10 mouse cellular contexts compared by ENCODE assay signal in genomic region chr7:133632476-133632875, GRCm38 (mm10). TPM values are rescaled to one million over a fixed set of nuclear protein-coding genes. Genes with fewer than 3 reads are reported as not detected.
DNase-seq lines count a peak whose midpoint lies in the region; ATAC-seq and TF ChIP-seq lines count a peak whose summit lies in the region.
"Had no signal": no experiment of that assay in that cellular context is flagged by ENCODE, and none has a peak within 500 bp of the region (broad histone marks: within the 10 kb centered on the region; RNA-seq: fewer than 3 reads in every experiment).

No protein-coding gene starts in this region.

- WGBS in intestine, embryonic 14.5 days = 33% methylated on average over 2 of the region's 2 CpGs
- 29% methylated on average over 2 of the region's 2 CpGs for WGBS in intestine, embryonic 15.5 days

- peaks cover 5% of the 10 kb centered on the region for H3K4me1 ChIP-seq in intestine, embryonic 14.5 days (replicated peaks; ENCODE audit: control insufficient read depth, insufficient read depth, low read length)
- no peaks in the 10 kb centered on the region for H3K4me1 ChIP-seq in intestine, embryonic 15.5 days (replicated peaks)
- H3K4me1 ChIP-seq in ES-E14 (ENCODE audit: control insufficient read depth in 2 of 2, insufficient read depth in 2 of 2, low read length in 2 of 2, poor library complexity in 1 of 2) = peaks cover 0 to 2% of the 10 kb centered on the region in 2 experiments; a peak in 2 of 4 replicates

- H3K4me2 ChIP-seq in intestine, embryonic 14.5 days (ENCODE audit: low read length) = no peak overlapping the region
- no peak overlapping the region for H3K4me2 ChIP-seq in intestine, embryonic 15.5 days (replicated peaks)
- H3K4me2 ChIP-seq: limb, embryonic 12.5 days; stomach, embryonic 15.5 days had no signal

- H3K36me3 ChIP-seq in intestine, embryonic 14.5 days (ENCODE audit: control insufficient read depth, insufficient read depth, low read length) = no peaks in the 10 kb centered on the region
- no peaks in the 10 kb centered on the region for H3K36me3 ChIP-seq in intestine, embryonic 15.5 days
- H3K36me3 ChIP-seq in ES-E14 (ENCODE audit: control insufficient read depth, insufficient read depth, low read length, poor library complexity, severe bottlenecking) = no peaks in the 10 kb centered on the region
- H3K36me3 ChIP-seq: limb, embryonic 12.5 days; stomach, embryonic 15.5 days had no signal

- no peaks in the 10 kb centered on the region for H3K9me3 ChIP-seq in intestine, embryonic 14.5 days (ENCODE audit: control insufficient read depth, low read length)
- no peaks in the 10 kb centered on the region for H3K9me3 ChIP-seq in intestine, embryonic 15.5 days
- H3K9me3 ChIP-seq in ES-E14 (ENCODE audit: control insufficient read depth, insufficient read depth, low read depth, low read length) = no peaks in the 10 kb centered on the region
- H3K9me3 ChIP-seq: limb, embryonic 12.5 days; stomach, embryonic 15.5 days had no signal

- peak; percentile 71 for TF ChIP-seq CTCF in gastrocnemius, adult 2 months (IDR thresholded peaks at IDR 0.05)

- intact Hi-C loops in gastrocnemius, adult 2 months (cut with DNase I) = loop anchor here (10.0 kb wide), 2 partner anchors 448 to 588 kb away; no protein-coding TSS in a partner anchor
- intact Hi-C loops in left cerebral cortex, postnatal 4 days (cut with DNase I) = loop anchor here (10.0 kb wide), 1 partner anchor 518 kb away; no protein-coding TSS in a partner anchor

- peak; percentile 82 for DNase-seq in intestine, embryonic 14.5 days (ENCODE audit: low spot score)
- peak; percentile 62 for DNase-seq in ES-E14 (ENCODE audit: low read depth, low spot score)
- peak; percentile 24 for DNase-seq in c-Kit-negative CD71-positive TER-119-positive erythroid progenitor cells, embryonic 14.5 days (ENCODE audit: low read depth, low spot score)
- peak; percentile 57 for DNase-seq in gastrocnemius, adult 2 months
- peak; percentile 62 for DNase-seq in left cerebral cortex, postnatal 4 days
- peak; percentile 78 for DNase-seq in retina, embryonic 14.5 days (ENCODE audit: low spot score)
- DNase-seq in yolk sac, embryonic 10.5 days (ENCODE audit: low spot score) = no peak

- H3K27ac ChIP-seq in intestine, embryonic 14.5 days (ENCODE audit: low read depth) = no peak overlapping the region
- H3K27ac ChIP-seq in intestine, embryonic 15.5 days = no peak overlapping the region
- no peak overlapping the region for H3K27ac ChIP-seq in ES-E14 (ENCODE audit: insufficient read depth, low read depth, low read length, poor library complexity, severe bottlenecking)
- H3K27ac ChIP-seq in gastrocnemius, adult 2 months = no peak overlapping the region
- H3K27ac ChIP-seq: limb, embryonic 12.5 days; stomach, embryonic 15.5 days had no signal

- no peaks in the 10 kb centered on the region for H3K27me3 ChIP-seq in intestine, embryonic 14.5 days (replicated peaks; ENCODE audit: control insufficient read depth, insufficient read depth, low read length)
- H3K27me3 ChIP-seq in intestine, embryonic 15.5 days (replicated peaks) = no peaks in the 10 kb centered on the region
- H3K27me3 ChIP-seq: limb, embryonic 12.5 days; stomach, embryonic 15.5 days had no signal

- no peak overlapping the region for H3K9ac ChIP-seq in intestine, embryonic 14.5 days (ENCODE audit: low read length)
- H3K9ac ChIP-seq in intestine, embryonic 15.5 days = no peak overlapping the region
- no peak overlapping the region for H3K9ac ChIP-seq in ES-E14 (ENCODE audit: insufficient read depth, low read depth, low read length, poor library complexity, severe bottlenecking)
- H3K9ac ChIP-seq: limb, embryonic 12.5 days; stomach, embryonic 15.5 days had no signal

- in situ Hi-C loops in ES-E14 (cut with MboI; ENCODE audit: low sequenced_read_pairs in 2 of 2, unreplicated experiment in 2 of 2) = no loop called here

- no peak for ATAC-seq in intestine, embryonic 14.5 days (replicated peaks; ENCODE audit: low FRiP score, low TSS enrichment, low read depth)
- ATAC-seq in intestine, embryonic 15.5 days = no peak

- no peak overlapping the region for H3K4me3 ChIP-seq in intestine, embryonic 14.5 days (ENCODE audit: low read depth, low read length)
- no peak overlapping the region for H3K4me3 ChIP-seq in intestine, embryonic 15.5 days (replicated peaks)
- H3K4me3 ChIP-seq in ES-E14 (ENCODE audit: insufficient read depth in 1 of 2, low read depth in 1 of 2, low read length in 2 of 2, poor library complexity in 1 of 2, severe bottlenecking in 1 of 2) = no peak overlapping the region
- no peak overlapping the region for H3K4me3 ChIP-seq in gastrocnemius, adult 2 months
- H3K4me3 ChIP-seq: limb, embryonic 12.5 days; stomach, embryonic 15.5 days had no signal

TF ChIP-seq in ES-E14, 5 proteins besides CTCF, POLR2A, EP300 and RAD21:
- TF ChIP-seq ZC3H11A (IDR thresholded peaks at IDR 0.05; ENCODE audit: borderline replicate concordance, low read depth, low read length) = 0 out of 2 replicates have a peak, but pooled peaks have one; percentile 26
- TF ChIP-seq ZNF384 (IDR thresholded peaks at IDR 0.05; ENCODE audit: low read depth, low read length) = no peak

RNA-seq across cellular contexts. Expression of gene Edrf1, which starts 4.9 kb away (rescaled TPM):
- 17.9 and 24.9 TPM in 2 replicates for polyA plus RNA-seq in intestine, embryonic 14.5 days (2014; fragmentation: Nextera tagmentation; extraction: Ambion mirVana)
- polyA plus RNA-seq in intestine, embryonic 15.5 days (2015; fragmentation: Nextera tagmentation; extraction: Ambion mirVana) = 16.9 TPM in 2 replicates
- 35.7 and 42.8 TPM in 2 replicates for total RNA-seq in ES-E14 (2012; rRNA removed)
- 1 to 10 TPM; 8.5 TPM for total RNA-seq in gastrocnemius, adult 2 months (2021)
- 10 to 100 TPM; 24.3 to 24.5 TPM for total RNA-seq in left cerebral cortex, postnatal 4 days (2021)

RNA-seq across cellular contexts. Expression of gene Tex36, which starts 30.5 kb away (rescaled TPM):
- polyA plus RNA-seq in intestine, embryonic 14.5 days (2014; fragmentation: Nextera tagmentation; extraction: Ambion mirVana) = not detected in 2 replicates
- 0.18 TPM in 1 of 2 replicates, not detected in the other for polyA plus RNA-seq in intestine, embryonic 15.5 days (2015; fragmentation: Nextera tagmentation; extraction: Ambion mirVana)
- total RNA-seq in ES-E14 (2012; rRNA removed) = not detected in 2 replicates
- total RNA-seq in gastrocnemius, adult 2 months (2021) = not detected
- total RNA-seq in left cerebral cortex, postnatal 4 days (2021) = not detected
- polyA plus RNA-seq: limb, embryonic 12.5 days; stomach, embryonic 15.5 days had no signal

RNA-seq across cellular contexts. Expression of gene Mmp21, which starts 47.4 kb away (rescaled TPM):
- not detected in 2 replicates for polyA plus RNA-seq in intestine, embryonic 14.5 days (2014; fragmentation: Nextera tagmentation; extraction: Ambion mirVana)
- polyA plus RNA-seq in intestine, embryonic 15.5 days (2015; fragmentation: Nextera tagmentation; extraction: Ambion mirVana) = 0.09 TPM in 1 of 2 replicates, not detected in the other
- 0.27 and 0.32 TPM in 2 replicates for total RNA-seq in ES-E14 (2012; rRNA removed)
- not detected for total RNA-seq in gastrocnemius, adult 2 months (2021)
- not detected for total RNA-seq in left cerebral cortex, postnatal 4 days (2021)
- polyA plus RNA-seq: limb, embryonic 12.5 days; stomach, embryonic 15.5 days had no signal
